Mouse (Mus musculus) CH12F3 (cell line): ENCODE results near the gene B3glct.

ENCODE experiments used
- in situ Hi-C: fragments of 300-500 bp; cut with MboI; formaldehyde crosslinking; loops from 2 replicates; pipeline ENCODE4 v1.14.3; 2020; ENCODE audit warnings: low sequenced_read_pairs

Gene B3glct

GRCm38 (mm10) chr5:149662980-149663379 lies 15.1 kb upstream of the B3glct start:
- in situ Hi-C loops, result no loop called here

- in situ Hi-C loops, result no loop called here
Observed at GRCm38 (mm10) chr5:149663417-149663816, 14.6 kb upstream of the B3glct start.

- in situ Hi-C loops, result no loop called here
Observed at GRCm38 (mm10) chr5:149677196-149677595, 834 bp upstream of the B3glct start.

GRCm38 (mm10) chr5:149678990-149679348 lies 939 bp downstream of the B3glct start:
- in situ Hi-C loops, result no loop called here

GRCm38 (mm10) chr5:149679362-149679761 lies 1.3 kb downstream of the B3glct start:
- in situ Hi-C loops, result no loop called here

GRCm38 (mm10) chr5:149679886-149680285 lies 1.9 kb downstream of the B3glct start:
- in situ Hi-C loops, result no loop called here

GRCm38 (mm10) chr5:149680946-149681345 lies 2.9 kb downstream of the B3glct start:
- in situ Hi-C loops, result no loop called here

- in situ Hi-C loops, result no loop called here
Observed at GRCm38 (mm10) chr5:149689860-149690259, 11.8 kb downstream of the B3glct start.

- in situ Hi-C loops, result no loop called here
Observed at GRCm38 (mm10) chr5:149692548-149692947, 14.5 kb downstream of the B3glct start.

- in situ Hi-C loops, result no loop called here
Observed at GRCm38 (mm10) chr5:149693200-149693599, 15.2 kb downstream of the B3glct start.

GRCm38 (mm10) chr5:149693968-149694367 lies 15.9 kb downstream of the B3glct start:
- in situ Hi-C loops, result no loop called here

GRCm38 (mm10) chr5:149695077-149695750 lies 17.2 kb downstream of the B3glct start:
- in situ Hi-C loops, result no loop called here

GRCm38 (mm10) chr5:149702770-149703169 lies 24.7 kb downstream of the B3glct start:
- in situ Hi-C loops, result no loop called here

- in situ Hi-C loops, result no loop called here
Observed at GRCm38 (mm10) chr5:149711545-149711944, 33.5 kb downstream of the B3glct start.

- in situ Hi-C loops, result no loop called here
Observed at GRCm38 (mm10) chr5:149713170-149713774, 35.2 kb downstream of the B3glct start.

GRCm38 (mm10) chr5:149713834-149714233 lies 35.8 kb downstream of the B3glct start:
- in situ Hi-C loops, result no loop called here

- in situ Hi-C loops, result no loop called here
Observed at GRCm38 (mm10) chr5:149715571-149716328, 37.7 kb downstream of the B3glct start.

GRCm38 (mm10) chr5:149716329-149716690 lies 38.3 kb downstream of the B3glct start:
- in situ Hi-C loops, result no loop called here

GRCm38 (mm10) chr5:149731776-149732175 lies 53.7 kb downstream of the B3glct start:
- in situ Hi-C loops, result no loop called here

GRCm38 (mm10) chr5:149737210-149737609 lies 59.2 kb downstream of the B3glct start:
- in situ Hi-C loops, result no loop called here

GRCm38 (mm10) chr5:149740145-149740544 lies 62.1 kb downstream of the B3glct start:
- in situ Hi-C loops, result no loop called here

- in situ Hi-C loops, result no loop called here
Observed at GRCm38 (mm10) chr5:149740703-149741102, 62.7 kb downstream of the B3glct start.
